24 mouse cellular contexts compared by ENCODE assay signal in the genomic region with DNA sequence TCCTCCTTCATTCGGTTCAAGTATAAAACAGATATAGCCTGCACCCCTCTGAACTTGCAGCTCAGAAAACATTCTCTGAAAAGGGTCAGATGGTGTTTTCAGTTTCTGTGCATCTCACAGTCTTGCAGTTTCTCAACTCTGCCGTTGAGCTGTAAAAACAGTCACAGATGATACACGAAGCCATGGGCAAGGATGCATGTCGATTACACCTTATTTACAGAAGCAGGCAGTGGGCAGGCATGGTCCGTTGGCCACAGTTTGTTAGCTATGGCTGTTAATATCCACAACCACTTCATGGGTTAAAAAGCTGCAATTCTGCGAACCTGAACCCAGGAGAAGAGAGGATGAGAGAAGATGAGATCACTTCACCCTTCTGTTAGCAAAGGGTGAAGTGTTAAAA. TPM values are rescaled to one million over a fixed set of nuclear protein-coding genes. Genes with fewer than 3 reads are reported as not detected.
DNase-seq lines count a peak whose midpoint lies in the region; ATAC-seq and TF ChIP-seq lines count a peak whose summit lies in the region.
"Had no signal": no experiment of that assay in that cellular context is flagged by ENCODE, and none has a peak within 500 bp of the region (broad histone marks: within the 10 kb centered on the region; RNA-seq: fewer than 3 reads in every experiment).

No protein-coding gene starts in this region.

- H3K9ac ChIP-seq in kidney, embryonic 14.5 days (ENCODE audit: low read depth, low read length) = no peak overlapping the region
- no peak overlapping the region for H3K9ac ChIP-seq in kidney, embryonic 16.5 days (replicated peaks; ENCODE audit: low read length)
- H3K9ac ChIP-seq: embryonic facial prominence, embryonic 12.5 days; forebrain, embryonic 13.5 days; forebrain, embryonic 15.5 days; forebrain, postnatal 0 days had no signal

- TF ChIP-seq POLR2A in kidney, adult 2 months (IDR thresholded peaks at IDR 0.05; ENCODE audit: low read depth, low read length) = no peak

- ATAC-seq in kidney, embryonic 14.5 days (ENCODE audit: low FRiP score, low TSS enrichment) = peak; percentile 48; the same call in 1 of the 2 replicates
- no peak for ATAC-seq in kidney, embryonic 16.5 days (ENCODE audit: low FRiP score, low TSS enrichment)
- ATAC-seq: activated CD4-positive, CD25-positive, alpha-beta regulatory T cell, adult 4 months; forebrain, embryonic 13.5 days; forebrain, embryonic 15.5 days; forebrain, postnatal 0 days had no signal

- no peak overlapping the region for H3K4me3 ChIP-seq in kidney, embryonic 14.5 days (ENCODE audit: low read length)
- H3K4me3 ChIP-seq in kidney, adult 2 months (ENCODE audit: insufficient read depth, low read depth, low read length) = no peak overlapping the region
- no peak overlapping the region for H3K4me3 ChIP-seq in kidney, embryonic 16.5 days (ENCODE audit: low read length)
- H3K4me3 ChIP-seq: embryonic facial prominence, embryonic 10.5 days; embryonic facial prominence, embryonic 12.5 days; forebrain, embryonic 13.5 days; forebrain, embryonic 15.5 days had no signal

- no peak for DNase-seq in kidney, adult 2 months
- no peak for DNase-seq in kidney, postnatal 36 days
- peak; percentile 58 for DNase-seq in A20 (ENCODE audit: low read depth, low spot score)
- no peak for DNase-seq in right cerebral cortex, adult 18-20 months
- DNase-seq: adrenal gland, adult 8-10 months; adrenal gland, postnatal 14 days; adrenal gland, postnatal 36 days; cerebellum, adult 11-12 months; cerebellum, adult 2 months; cerebellum, adult 9-10 months; cerebellum, postnatal 10 days; cerebellum, postnatal 25 days; forebrain, postnatal 0 days had no signal

- TF ChIP-seq CTCF in kidney, adult 2 months (conservative IDR thresholded peaks at IDR 0.05; ENCODE audit: insufficient read depth, insufficient read length, low read depth, low read length) = no peak

- H3K9me3 ChIP-seq in kidney, embryonic 14.5 days (ENCODE audit: control insufficient read depth, low read length) = no peaks in the 10 kb centered on the region
- H3K9me3 ChIP-seq in kidney, embryonic 16.5 days (ENCODE audit: low read length) = no peaks in the 10 kb centered on the region
- H3K9me3 ChIP-seq: embryonic facial prominence, embryonic 10.5 days; embryonic facial prominence, embryonic 12.5 days; forebrain, embryonic 13.5 days; forebrain, embryonic 15.5 days had no signal

- H3K4me2 ChIP-seq in kidney, embryonic 14.5 days (replicated peaks; ENCODE audit: low read depth, low read length) = no peak overlapping the region
- no peak overlapping the region for H3K4me2 ChIP-seq in kidney, embryonic 16.5 days (replicated peaks; ENCODE audit: low read depth, low read length)
- H3K4me2 ChIP-seq: embryonic facial prominence, embryonic 12.5 days; forebrain, embryonic 13.5 days; forebrain, embryonic 15.5 days had no signal

- no peak overlapping the region for H3K27ac ChIP-seq in kidney, embryonic 14.5 days (ENCODE audit: low read depth, low read length)
- H3K27ac ChIP-seq in kidney, adult 2 months (ENCODE audit: insufficient read depth, low read depth, low read length) = no peak overlapping the region
- H3K27ac ChIP-seq in kidney, embryonic 16.5 days (ENCODE audit: low read length) = peak overlapping the region; percentile 36; the same call in 1 of the 2 replicates
- H3K27ac ChIP-seq: embryonic facial prominence, embryonic 10.5 days; embryonic facial prominence, embryonic 12.5 days; forebrain, embryonic 13.5 days; forebrain, embryonic 15.5 days had no signal

- H3K27me3 ChIP-seq in kidney, embryonic 14.5 days (ENCODE audit: control insufficient read depth, insufficient read depth, low read length) = no peaks in the 10 kb centered on the region
- H3K27me3 ChIP-seq in kidney, adult 2 months (replicated peaks; ENCODE audit: control insufficient read depth, insufficient read depth, low read length) = no peaks in the 10 kb centered on the region
- H3K27me3 ChIP-seq in kidney, embryonic 16.5 days (ENCODE audit: insufficient read depth, low read length) = no peaks in the 10 kb centered on the region
- H3K27me3 ChIP-seq: embryonic facial prominence, embryonic 12.5 days; forebrain, embryonic 13.5 days; forebrain, embryonic 15.5 days had no signal

- H3K4me1 ChIP-seq in kidney, embryonic 14.5 days (ENCODE audit: control insufficient read depth, insufficient read depth, low read length) = 0 out of 2 replicates have a peak, but pooled peaks cover 2% of the 10 kb centered on the region
- H3K4me1 ChIP-seq in kidney, adult 2 months (ENCODE audit: control insufficient read depth, insufficient read depth, low read length) = no peaks in the 10 kb centered on the region
- H3K4me1 ChIP-seq in kidney, embryonic 16.5 days (ENCODE audit: insufficient read depth, low read length) = 0 out of 2 replicates have a peak, but pooled peaks cover 7% of the 10 kb centered on the region
- H3K4me1 ChIP-seq: embryonic facial prominence, embryonic 10.5 days; embryonic facial prominence, embryonic 12.5 days; forebrain, embryonic 13.5 days; forebrain, embryonic 15.5 days had no signal

- H3K36me3 ChIP-seq in kidney, embryonic 14.5 days (ENCODE audit: control insufficient read depth, insufficient read depth, low read length) = no peaks in the 10 kb centered on the region
- no peaks in the 10 kb centered on the region for H3K36me3 ChIP-seq in kidney, adult 2 months (ENCODE audit: control insufficient read depth, insufficient read depth, low read length)
- no peaks in the 10 kb centered on the region for H3K36me3 ChIP-seq in kidney, embryonic 16.5 days (ENCODE audit: insufficient read depth, low read length)
- H3K36me3 ChIP-seq: embryonic facial prominence, embryonic 10.5 days; embryonic facial prominence, embryonic 12.5 days; forebrain, embryonic 15.5 days had no signal

- 25% methylated on average over 6 of the region's 6 CpGs for WGBS in kidney, embryonic 14.5 days
- 29% methylated on average over 6 of the region's 6 CpGs for WGBS in kidney, adult 2 months
- 18% methylated on average over 6 of the region's 6 CpGs for WGBS in kidney, embryonic 16.5 days

RNA-seq across cellular contexts. Expression of a gene that starts 7.9 kb away (rescaled TPM):
- 0.67 and 0.68 TPM in 2 replicates for polyA plus RNA-seq in kidney, embryonic 14.5 days (2014; fragmentation: Nextera tagmentation; extraction: Ambion mirVana)
- 0.18 and 0.31 TPM in 2 replicates for polyA plus RNA-seq in kidney, adult 2 months (2012; rRNA removed)
- 0.92 and 1.3 TPM in 2 replicates for polyA plus RNA-seq in kidney, embryonic 16.5 days (2015; fragmentation: Nextera tagmentation; extraction: Ambion mirVana)
- polyA plus RNA-seq: activated CD4-positive, CD25-positive, alpha-beta regulatory T cell, adult 4 months; C2C12; cortical plate, adult 2 months; forebrain, embryonic 13.5 days; forebrain, embryonic 15.5 days; forebrain, postnatal 0 days had no signal

RNA-seq across cellular contexts. Expression of a gene that starts 12.5 kb away (rescaled TPM):
- polyA plus RNA-seq in kidney, embryonic 14.5 days (2014; fragmentation: Nextera tagmentation; extraction: Ambion mirVana) = not detected in 2 replicates
- polyA plus RNA-seq in kidney, adult 2 months (2012; rRNA removed) = not detected in 2 replicates
- not detected in 2 replicates for polyA plus RNA-seq in kidney, embryonic 16.5 days (2015; fragmentation: Nextera tagmentation; extraction: Ambion mirVana)
- polyA plus RNA-seq: activated CD4-positive, CD25-positive, alpha-beta regulatory T cell, adult 4 months; C2C12; cerebellum, adult 2 months; cortical plate, adult 2 months; embryonic facial prominence, embryonic 10.5 days; embryonic facial prominence, embryonic 14.5 days; forebrain, embryonic 11.5 days; forebrain, embryonic 13.5 days; forebrain, embryonic 15.5 days; forebrain, postnatal 0 days had no signal
